Mouse (Mus musculus) hindbrain, embryonic 16.5 days (tissue): ENCODE measurements around the gene Olfr112. TPM values are rescaled to one million over a fixed set of nuclear protein-coding genes. Genes with fewer than 3 reads are reported as not detected.
"Not testable (repeated sequence)": the region's sequence is repeated elsewhere in the genome, so short reads cannot be mapped to it uniquely, and the experiment has no call there.

Experiments
- ATAC-seq: fragments of 200-750 bp; cut with Nextera tagmentation; 2 replicates; pipeline ENCODE4 v1.8.0; 2017; ENCODE audit warnings: moderate TSS enrichment, moderate library complexity
- H3K27ac ChIP-seq: fragments of 300-500 bp; sonication (generic); 2 replicates; pipeline ENCODE4 v1.5.1; 2014; ENCODE audit warnings: low read depth, mild to moderate bottlenecking, control low read depth, low read length, moderate library complexity
- H3K27me3 ChIP-seq: fragments of 300-500 bp; sonication (generic); replicated peaks from 2 replicates; pipeline ENCODE4 v1.6.1; 2014; ENCODE audit warnings: low read length; ENCODE audit not compliant: control insufficient read depth, insufficient read depth
- H3K36me3 ChIP-seq: fragments of 300-500 bp; sonication (generic); 2 replicates; pipeline ENCODE4 v1.6.1; 2014; ENCODE audit warnings: mild to moderate bottlenecking, low read length, moderate library complexity, mixed read lengths; ENCODE audit not compliant: control insufficient read depth, insufficient read depth
- H3K4me1 ChIP-seq: fragments of 300-500 bp; sonication (generic); 2 replicates; pipeline ENCODE4 v1.6.1; 2014; ENCODE audit warnings: low read depth, low read length; ENCODE audit not compliant: control insufficient read depth, insufficient read depth
- H3K4me2 ChIP-seq: fragments of 300-500 bp; sonication (generic); 2 replicates; pipeline ENCODE4 v1.6.1; 2014; ENCODE audit warnings: mild to moderate bottlenecking, low read length, control low read depth, moderate library complexity
- H3K4me3 ChIP-seq: fragments of 300-500 bp; sonication (generic); 2 replicates; pipeline ENCODE4 v1.5.1; 2014; ENCODE audit warnings: mild to moderate bottlenecking, low read length, control low read depth, moderate library complexity
- H3K9ac ChIP-seq: fragments of 300-500 bp; sonication (generic); 2 replicates; pipeline ENCODE4 v1.6.1; 2014; ENCODE audit warnings: low read depth, mild to moderate bottlenecking, control low read depth, low read length, moderate library complexity
- H3K9me3 ChIP-seq: fragments of 300-500 bp; sonication (generic); 2 replicates; pipeline ENCODE4 v1.6.1; 2014; ENCODE audit warnings: mild to moderate bottlenecking, low read length, moderate library complexity; ENCODE audit not compliant: control insufficient read depth
- WGBS: fragments of 180-500 bp; shearing (Covaris S2); extraction: QIAGEN DNeasy Blood & Tissue Kit; methylation state at CpG from one replicate; pipeline ENCODE4 v1.1.7; 2014; 5-methylcytosine and 5-hydroxymethylcytosine counted together
- polyA plus RNA-seq: library from polyadenylated mRNA; unstranded; fragments of >200 nt; fragmentation: Nextera tagmentation; extraction: Ambion mirVana; gene quantifications from 2 replicates; pipeline ENCODE4 v1.2.1, GENCODE M21; 2015

The Olfr112 gene
- polyA plus RNA-seq, result not detected in 2 replicates

DNA sequence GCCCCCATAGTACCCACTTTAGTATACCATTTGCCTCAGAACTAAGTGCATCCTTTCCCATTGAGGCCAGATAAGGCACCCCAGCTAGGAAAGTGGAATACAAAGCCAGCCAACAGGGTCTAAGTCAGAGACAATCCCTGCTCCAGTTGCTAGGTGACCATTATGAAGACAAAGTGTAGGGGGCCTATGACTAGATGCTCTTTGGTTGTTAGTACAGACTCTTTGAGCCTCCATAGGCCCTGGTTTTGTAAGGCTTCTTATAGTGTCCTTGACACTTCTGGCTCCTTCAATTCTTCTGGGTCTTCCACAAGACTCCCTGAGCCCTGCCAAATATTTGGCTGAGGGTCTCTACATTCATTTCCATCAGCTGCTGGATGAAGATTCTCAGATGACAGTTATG, at the start of gene Olfr112:
Olfr112 (minus strand) TSS at position 101 of the 400 bp plus-strand sequence.
- Histone ChIP-seq H3K4me3 (no peak within 1 kb of the TSS), H3K9me3 (no peaks in the 10 kb centered on the region), H3K27me3 (no peaks in the 10 kb centered on the region), H3K27ac (no peak within 1 kb of the TSS), H3K4me2 (no peak within 1 kb of the TSS), H3K36me3 (no peaks in the 10 kb centered on the region), H3K9ac (no peak within 1 kb of the TSS), H3K4me1 (no peaks in the 10 kb centered on the region)
- ATAC-seq, result no peak

GRCm38 (mm10) chr17:37592643-37593042, 23.4 kb upstream of the Olfr112 start, which contains the start of gene Olfr114:
Gene Olfr114, minus strand, starts transcription at chr17:37592743.
- ATAC-seq, result no peak
- Histone ChIP-seq H3K27ac (no peak within 1 kb of the TSS), H3K27me3 (no peaks in the 10 kb centered on the region), H3K9ac (no peak within 1 kb of the TSS), H3K36me3 (no peaks in the 10 kb centered on the region), H3K4me1 (no peaks in the 10 kb centered on the region), H3K4me2 (no peak within 1 kb of the TSS), H3K9me3 (no peaks in the 10 kb centered on the region), H3K4me3 (no peak within 1 kb of the TSS)

GRCm38 (mm10) chr17:37577563-37577962, 8.3 kb upstream of the Olfr112 start, which contains the start of gene Olfr113:
Gene Olfr113, minus strand, starts transcription at chr17:37577663.
- no peak for ATAC-seq
- Histone ChIP-seq H3K36me3 (no peaks in the 10 kb centered on the region), H3K4me2 (no peak within 1 kb of the TSS), H3K4me3 (no peak within 1 kb of the TSS), H3K27ac (no peak within 1 kb of the TSS), H3K9ac (no peak within 1 kb of the TSS), H3K4me1 (no peaks in the 10 kb centered on the region), H3K9me3 (no peaks in the 10 kb centered on the region), H3K27me3 (no peaks in the 10 kb centered on the region)

DNA sequence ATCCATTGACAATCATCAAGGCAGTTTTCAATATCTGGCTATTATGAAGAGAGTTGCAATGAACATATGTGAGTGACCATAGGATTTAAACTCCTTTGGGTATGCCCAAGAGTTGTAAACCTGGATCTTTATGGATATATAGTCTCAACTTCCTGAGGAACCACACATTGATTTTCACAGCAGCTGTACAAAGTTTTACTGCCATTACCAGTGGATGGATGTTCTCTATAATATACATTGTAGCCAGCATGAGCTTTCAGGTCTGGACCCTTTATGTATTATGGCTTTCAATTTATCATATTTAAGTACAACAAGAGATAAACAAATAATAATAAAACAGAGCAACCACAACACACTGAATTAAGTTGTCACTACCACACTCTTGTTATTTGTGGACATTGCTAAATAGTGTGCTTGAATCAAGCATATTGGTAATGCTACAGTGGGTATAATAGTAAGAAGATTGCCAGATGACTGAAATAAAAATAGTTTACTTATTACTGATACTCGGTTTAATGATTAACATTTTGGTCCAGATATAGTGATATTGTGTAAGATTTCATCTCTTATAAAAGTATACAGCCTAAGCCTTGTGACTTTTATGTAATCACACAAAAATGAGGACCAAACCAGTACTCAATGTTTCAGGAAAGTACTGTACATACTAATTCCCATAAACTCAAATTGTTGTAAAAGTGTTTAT, 10.2 kb downstream of the Olfr112 start:
- no peak for ATAC-seq
- Histone ChIP-seq H3K36me3 (no peaks in the 10 kb centered on the region), H3K27me3 (no peaks in the 10 kb centered on the region), H3K9me3 (no peaks in the 10 kb centered on the region), H3K4me3 (no peak overlapping the region), H3K27ac (no peak overlapping the region), H3K9ac (no peak overlapping the region), H3K4me1 (no peaks in the 10 kb centered on the region), H3K4me2 (no peak overlapping the region)
- WGBS, result 59% methylated on average over 1 of the region's 1 CpGs

GRCm38 (mm10) chr17:37543800-37544435, 25.3 kb downstream of the Olfr112 start:
- Histone ChIP-seq H3K4me3 (no peak overlapping the region), H3K4me1 (no peaks in the 10 kb centered on the region), H3K27ac (no peak overlapping the region), H3K27me3 (no peaks in the 10 kb centered on the region), H3K4me2 (no peak overlapping the region), H3K9me3 (no peaks in the 10 kb centered on the region), H3K36me3 (no peaks in the 10 kb centered on the region), H3K9ac (no peak overlapping the region)
- 60% methylated on average over 3 of the region's 3 CpGs for WGBS
- ATAC-seq, result peak; percentile 76

DNA sequence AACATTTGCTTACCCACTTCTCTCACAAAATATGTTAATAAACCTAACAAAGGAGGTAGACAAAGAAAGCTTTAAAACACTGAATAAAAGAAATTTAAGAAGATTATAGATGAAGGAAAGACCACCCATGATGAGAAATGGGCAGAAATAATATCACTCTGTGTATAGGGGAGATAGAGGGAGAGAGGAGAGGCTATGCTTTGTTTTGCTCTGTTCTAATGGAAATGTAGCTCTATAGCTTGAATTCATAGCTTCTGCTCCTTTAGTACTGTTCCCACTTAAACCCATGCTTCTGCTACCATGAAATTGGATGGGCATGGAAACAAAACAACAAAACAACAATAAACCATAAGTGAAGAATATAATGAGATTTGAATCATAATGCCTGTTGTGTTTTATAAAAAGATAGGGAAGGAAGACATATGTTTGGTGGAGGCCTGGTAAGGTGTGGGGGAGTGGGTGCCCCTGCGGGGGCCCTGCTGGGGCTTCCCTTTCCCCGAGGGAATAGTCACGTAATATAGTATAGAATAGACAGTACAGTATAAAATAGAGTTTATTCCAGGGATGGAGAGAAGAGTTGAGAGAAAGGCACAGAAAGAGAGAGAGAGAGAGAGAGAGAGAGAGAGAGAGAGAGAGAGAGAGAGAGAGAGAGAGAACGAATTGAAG, 27.7 kb downstream of the Olfr112 start:
- Histone ChIP-seq H3K27ac (no peak overlapping the region), H3K4me1 (no peaks in the 10 kb centered on the region), H3K9me3 (no peaks in the 10 kb centered on the region), H3K27me3 (no peaks in the 10 kb centered on the region), H3K36me3 (no peaks in the 10 kb centered on the region), H3K9ac (no peak overlapping the region), H3K4me3 (no peak overlapping the region), H3K4me2 (no peak overlapping the region)
- ATAC-seq, result no peak
- WGBS, result 75% methylated on average over 4 of the region's 4 CpGs

DNA sequence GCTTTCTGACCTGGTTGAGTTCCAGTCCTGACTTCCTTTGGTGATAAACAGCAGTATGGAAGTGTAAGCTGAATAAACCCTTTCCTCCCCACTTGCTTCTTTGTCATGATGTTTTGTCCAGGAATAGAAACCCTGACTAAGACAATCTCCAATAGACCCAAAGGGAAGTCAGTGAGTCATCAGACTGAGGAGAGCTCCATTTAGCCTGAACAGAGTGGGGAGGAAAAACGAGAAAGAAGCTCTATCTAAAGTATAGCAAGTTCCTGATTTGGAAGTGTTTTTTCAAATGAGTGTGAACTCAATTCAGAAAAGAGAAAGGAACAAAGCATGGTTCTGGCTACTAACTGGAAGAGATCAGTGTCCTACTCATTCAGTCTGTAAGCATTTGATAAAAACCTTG, 30.8 kb downstream of the Olfr112 start:
- WGBS, result 66% methylated on average over 1 of the region's 1 CpGs
- not testable (repeated sequence) for ATAC-seq, H3K36me3 ChIP-seq, H3K4me3 ChIP-seq, H3K27ac ChIP-seq, H3K4me2 ChIP-seq, H3K4me1 ChIP-seq, H3K27me3 ChIP-seq, H3K9ac ChIP-seq, H3K9me3 ChIP-seq

DNA sequence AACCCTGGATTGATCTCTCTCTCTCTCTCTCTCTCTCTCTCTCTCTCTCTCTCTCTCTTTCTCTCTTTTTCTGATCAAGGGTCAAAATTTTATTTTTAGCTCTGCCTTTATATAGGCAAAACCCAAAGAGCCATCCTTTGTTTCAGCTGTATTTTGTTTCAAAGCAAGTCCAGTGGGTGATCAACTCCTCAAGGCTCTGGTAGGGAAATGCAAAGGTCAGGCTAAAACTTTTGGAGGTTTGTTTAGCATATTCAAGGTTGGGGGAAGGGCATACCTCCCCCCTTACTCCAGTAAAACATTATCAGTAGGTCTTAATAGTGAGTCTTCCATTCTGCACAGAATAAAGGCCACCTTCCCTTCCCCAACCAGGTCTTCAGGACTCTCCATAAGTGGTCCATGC, 34.1 kb downstream of the Olfr112 start:
- Histone ChIP-seq H3K4me3 (no peak overlapping the region), H3K36me3 (no peaks in the 10 kb centered on the region), H3K4me2 (no peak overlapping the region), H3K27ac (no peak overlapping the region), H3K9ac (no peak overlapping the region), H3K4me1 (no peaks in the 10 kb centered on the region), H3K9me3 (no peaks in the 10 kb centered on the region), H3K27me3 (no peaks in the 10 kb centered on the region)
- no peak for ATAC-seq

DNA sequence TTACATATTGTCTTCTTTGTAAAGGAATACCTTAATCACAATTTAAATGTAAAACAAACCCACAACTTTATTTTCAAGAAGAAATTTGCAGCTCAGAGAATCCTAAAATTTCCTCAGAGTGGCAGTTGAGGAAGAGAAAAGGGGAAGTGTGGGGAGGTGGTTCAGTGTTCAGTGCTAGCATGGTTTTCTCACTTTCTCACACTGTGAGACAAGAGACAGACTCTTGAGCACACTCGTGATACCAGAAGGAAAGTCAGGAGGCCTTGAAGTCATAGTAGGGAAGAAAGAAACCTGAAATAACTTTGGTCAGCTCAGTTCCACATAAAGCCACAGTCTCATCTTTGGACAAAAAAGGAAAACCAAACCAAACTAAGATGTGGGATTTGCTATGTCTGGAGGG, 43.8 kb downstream of the Olfr112 start:
- H3K9me3 ChIP-seq, H3K9ac ChIP-seq, H3K4me2 ChIP-seq, H3K36me3 ChIP-seq, H3K4me1 ChIP-seq, ATAC-seq, H3K27ac ChIP-seq, H3K27me3 ChIP-seq, H3K4me3 ChIP-seq: not testable (repeated sequence)
- WGBS, result 74% methylated on average over 1 of the region's 1 CpGs
